Mouse (Mus musculus): ENCODE measurements at regions not wholly inside any gene's neighbourhood (a gene's known extent, or its start where the extent isn't known, plus 50 kb on each side); places are given as distances from the start of the nearest gene placed in this dataset.

- no peak for DNase-seq (ENCODE audit: low spot score)
These were observed 75.9 kb upstream of the Tenm4 start for GRCm38 (mm10) chr7:96095185-96095584.

- no peak for DNase-seq (ENCODE audit: low spot score)
These were observed 75.3 kb upstream of the Tenm4 start for GRCm38 (mm10) chr7:96095752-96096151.

GRCm38 (mm10) chr7:96098686-96099376 is 72.2 kb upstream of the Tenm4 start:
- no peak for DNase-seq (ENCODE audit: low spot score)

GRCm38 (mm10) chr7:96102727-96103126 is 68.3 kb upstream of the Tenm4 start:
- DNase-seq (ENCODE audit: low spot score): no peak

GRCm38 (mm10) chr7:96108768-96109167 is 62.3 kb upstream of the Tenm4 start:
- DNase-seq (ENCODE audit: low spot score): no peak

GRCm38 (mm10) chr7:96120142-96120541 is 50.9 kb upstream of the Tenm4 start:
- DNase-seq (ENCODE audit: low spot score): no peak

Data from lung, postnatal 25 days (tissue).